Mouse (Mus musculus) midbrain, embryonic 12.5 days (tissue): ENCODE data around the gene Mid1. TPM values are rescaled to one million over a fixed set of nuclear protein-coding genes. Genes with fewer than 3 reads are reported as not detected.

Experiments
- ATAC-seq: fragments of 200-750 bp; cut with Nextera tagmentation; 2 replicates; pipeline ENCODE4 v1.8.0; 2017; ENCODE audit warnings: low read depth, moderate TSS enrichment, moderate library complexity; ENCODE audit not compliant: low FRiP score
- H3K27ac ChIP-seq: fragments of 300-500 bp; sonication (generic); replicated peaks from 2 replicates; pipeline ENCODE4 v1.5.1; 2016; ENCODE audit warnings: mild to moderate bottlenecking
- H3K27me3 ChIP-seq: fragments of 300-500 bp; sonication (generic); 2 replicates; pipeline ENCODE4 v1.6.1; 2016; ENCODE audit warnings: mild to moderate bottlenecking
- H3K36me3 ChIP-seq: fragments of 300-500 bp; sonication (generic); 2 replicates; pipeline ENCODE4 v1.6.1; 2016
- H3K4me1 ChIP-seq: fragments of 300-500 bp; sonication (generic); 2 replicates; pipeline ENCODE4 v1.6.1; 2016
- H3K4me2 ChIP-seq: fragments of 300-500 bp; sonication (generic); replicated peaks from 2 replicates; pipeline ENCODE4 v1.6.1; 2016; ENCODE audit warnings: mild to moderate bottlenecking, moderate library complexity
- H3K4me3 ChIP-seq: fragments of 300-500 bp; sonication (generic); 2 replicates; pipeline ENCODE4 v1.5.1; 2016; ENCODE audit warnings: mild to moderate bottlenecking
- H3K9ac ChIP-seq: fragments of 300-500 bp; sonication (generic); replicated peaks from 2 replicates; pipeline ENCODE4 v1.6.1; 2016; ENCODE audit warnings: mild to moderate bottlenecking, moderate library complexity
- H3K9me3 ChIP-seq: fragments of 300-500 bp; sonication (generic); 2 replicates; pipeline ENCODE4 v1.6.1; 2016; ENCODE audit warnings: mild to moderate bottlenecking
- WGBS: fragments of 180-500 bp; shearing (Covaris S2); methylation state at CpG from one replicate; pipeline ENCODE4 v1.1.7; 2016; 5-methylcytosine and 5-hydroxymethylcytosine counted together
- polyA plus RNA-seq: library from polyadenylated mRNA; unstranded; fragments of >200 nt; fragmentation: Nextera tagmentation; extraction: Ambion mirVana; gene quantifications from 2 replicates; pipeline ENCODE4 v1.2.1, GENCODE M21; 2016

Mid1 gene
- polyA plus RNA-seq, 1 experiment from 2014 or later, result 20.2 TPM

DNA sequence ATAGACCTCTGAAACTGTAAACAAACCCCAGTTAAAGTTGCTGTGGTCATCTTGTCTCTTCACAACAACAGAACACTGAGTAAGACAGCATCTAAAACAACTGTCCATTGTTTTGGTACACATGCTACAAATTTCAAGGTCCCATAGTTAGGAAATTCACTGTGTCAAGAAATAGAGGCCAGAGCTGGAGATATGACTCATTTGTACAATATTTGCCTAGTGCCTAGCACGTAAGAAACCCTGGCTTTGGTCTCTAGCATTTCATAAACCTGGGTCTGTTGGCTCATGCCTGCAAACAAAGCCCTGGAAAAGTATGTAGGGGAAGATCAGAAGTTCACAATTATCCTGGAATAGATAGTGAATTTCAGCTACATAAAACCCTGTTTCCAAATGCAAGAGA, 178.8 kb downstream of the Mid1 start:
- Histone ChIP-seq H3K9me3 (no peaks in the 10 kb centered on the region), H3K27ac (no peak overlapping the region), H3K27me3 (peaks cover 7% of the 10 kb centered on the region; the same call in 1 of the 2 replicates), H3K36me3 (no peaks in the 10 kb centered on the region), H3K4me2 (no peak overlapping the region), H3K4me3 (no peak overlapping the region), H3K9ac (no peak overlapping the region), H3K4me1 (no peaks in the 10 kb centered on the region)
- no peak for ATAC-seq
- WGBS, result 61% methylated on average over 1 of the region's 1 CpGs

DNA sequence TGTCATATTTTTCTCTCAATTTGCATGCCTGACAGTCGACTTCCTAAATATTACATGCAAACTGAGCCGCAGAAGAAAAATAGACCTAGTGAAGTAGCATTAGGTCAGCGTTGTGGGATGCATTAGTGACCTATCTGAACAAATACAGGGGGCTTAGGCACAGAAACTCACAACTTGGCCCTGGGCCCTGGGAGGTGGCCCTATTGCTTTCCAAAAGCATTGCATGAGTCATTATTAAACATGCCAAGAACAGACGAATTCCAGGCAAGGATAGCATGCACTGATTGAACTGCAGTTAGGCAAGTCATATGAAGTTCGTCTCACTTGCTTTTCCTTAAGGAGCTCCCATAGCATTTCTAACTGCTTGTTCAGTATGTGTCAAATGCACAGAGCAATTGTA, 183.2 kb downstream of the Mid1 start:
- Histone ChIP-seq H3K27ac (no peak overlapping the region), H3K4me3 (no peak overlapping the region), H3K9ac (no peak overlapping the region), H3K4me2 (no peak overlapping the region), H3K9me3 (no peaks in the 10 kb centered on the region), H3K36me3 (no peaks in the 10 kb centered on the region), H3K4me1 (no peaks in the 10 kb centered on the region), H3K27me3 (no peaks in the 10 kb centered on the region; the same call in 1 of the 2 replicates)
- 80% methylated on average over 5 of the region's 5 CpGs for WGBS
- ATAC-seq, result no peak

GRCm38 (mm10) chrX:169874475-169874874, 189.5 kb downstream of the Mid1 start:
- no peak for ATAC-seq
- Histone ChIP-seq H3K4me2 (no peak overlapping the region), H3K9ac (no peak overlapping the region), H3K4me1 (no peaks in the 10 kb centered on the region), H3K36me3 (no peaks in the 10 kb centered on the region), H3K27ac (no peak overlapping the region), H3K9me3 (no peaks in the 10 kb centered on the region), H3K4me3 (no peak overlapping the region), H3K27me3 (peaks cover 4% of the 10 kb centered on the region; the same call in 1 of the 2 replicates)
- WGBS, result 84% methylated on average over 1 of the region's 1 CpGs

- Histone ChIP-seq H3K4me1 (peaks cover 4% of the 10 kb centered on the region; the same call in 1 of the 2 replicates), H3K27me3 (peaks cover 4% of the 10 kb centered on the region; the same call in 1 of the 2 replicates), H3K9me3 (no peaks in the 10 kb centered on the region), H3K36me3 (no peaks in the 10 kb centered on the region), H3K4me2 (peak overlapping the region; percentile 57), H3K27ac (peak overlapping the region; percentile 90), H3K4me3 (peak overlapping the region; percentile 59), H3K9ac (peak overlapping the region; percentile 67)
- peak; percentile 93 for ATAC-seq
- 7% methylated on average over 36 of the region's 36 CpGs for WGBS
Measured at GRCm38 (mm10) chrX:169879481-169880362, 194.7 kb downstream of the Mid1 start.

DNA sequence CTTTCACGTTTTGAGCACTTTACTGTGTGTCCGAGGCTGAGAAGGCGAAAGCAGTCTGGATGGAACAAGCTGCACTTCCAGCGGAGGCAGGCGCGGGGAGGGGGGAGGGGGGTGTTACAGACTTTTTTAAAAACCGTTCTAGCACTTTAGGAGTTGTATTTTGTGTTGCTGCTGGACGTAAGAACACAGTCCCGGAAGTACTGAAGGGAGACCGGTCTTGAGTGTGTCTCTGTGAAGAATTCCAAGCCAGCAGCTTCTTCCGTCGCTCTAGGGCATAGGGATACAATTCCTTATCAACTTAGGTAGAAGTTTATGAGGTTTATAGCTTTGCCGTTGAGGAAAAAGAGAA, 195.3 kb downstream of the Mid1 start:
- ATAC-seq, result no peak
- Histone ChIP-seq H3K27ac (peak overlapping the region; percentile 90), H3K4me1 (peaks cover 4% of the 10 kb centered on the region; the same call in 1 of the 2 replicates), H3K27me3 (peaks cover 4% of the 10 kb centered on the region; the same call in 1 of the 2 replicates), H3K9me3 (no peaks in the 10 kb centered on the region), H3K36me3 (no peaks in the 10 kb centered on the region), H3K4me2 (peak overlapping the region; percentile 57), H3K9ac (peak overlapping the region; percentile 67), H3K4me3 (peak overlapping the region; percentile 59)
- 11% methylated on average over 13 of the region's 13 CpGs for WGBS

DNA sequence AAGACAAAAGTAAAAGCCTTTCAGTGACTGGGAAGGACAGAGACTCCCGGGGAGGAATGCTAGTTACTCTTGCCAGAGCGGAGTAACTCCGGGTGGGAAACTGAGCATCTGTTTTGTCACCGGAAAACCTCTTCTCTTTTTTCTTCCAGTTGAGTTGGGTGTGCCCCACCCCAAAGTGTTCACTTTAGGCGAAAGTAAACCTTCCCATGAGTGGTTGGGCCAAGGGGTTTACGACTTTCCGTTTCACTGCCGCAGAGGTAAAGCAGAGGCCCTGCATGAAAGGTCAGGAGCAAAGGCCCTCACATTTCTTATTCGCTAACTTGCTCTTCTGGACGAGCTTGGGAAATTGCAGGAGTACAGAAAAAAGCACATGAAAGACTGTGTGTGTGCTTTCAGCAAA, 195.8 kb downstream of the Mid1 start:
- peak overlapping the region; percentile 67 for H3K9ac ChIP-seq
- no peak for ATAC-seq
- H3K9me3 ChIP-seq, result no peaks in the 10 kb centered on the region
- peak overlapping the region; percentile 57 for H3K4me2 ChIP-seq
- H3K36me3 ChIP-seq, result no peaks in the 10 kb centered on the region
- H3K4me1 ChIP-seq, result peaks cover 4% of the 10 kb centered on the region; the same call in 1 of the 2 replicates
- WGBS, result 14% methylated on average over 10 of the region's 10 CpGs
- H3K4me3 ChIP-seq, result peak overlapping the region; percentile 59
- peak overlapping the region; percentile 90 for H3K27ac ChIP-seq
- peaks cover under 1% of the 10 kb centered on the region; the same call in 1 of the 2 replicates for H3K27me3 ChIP-seq

DNA sequence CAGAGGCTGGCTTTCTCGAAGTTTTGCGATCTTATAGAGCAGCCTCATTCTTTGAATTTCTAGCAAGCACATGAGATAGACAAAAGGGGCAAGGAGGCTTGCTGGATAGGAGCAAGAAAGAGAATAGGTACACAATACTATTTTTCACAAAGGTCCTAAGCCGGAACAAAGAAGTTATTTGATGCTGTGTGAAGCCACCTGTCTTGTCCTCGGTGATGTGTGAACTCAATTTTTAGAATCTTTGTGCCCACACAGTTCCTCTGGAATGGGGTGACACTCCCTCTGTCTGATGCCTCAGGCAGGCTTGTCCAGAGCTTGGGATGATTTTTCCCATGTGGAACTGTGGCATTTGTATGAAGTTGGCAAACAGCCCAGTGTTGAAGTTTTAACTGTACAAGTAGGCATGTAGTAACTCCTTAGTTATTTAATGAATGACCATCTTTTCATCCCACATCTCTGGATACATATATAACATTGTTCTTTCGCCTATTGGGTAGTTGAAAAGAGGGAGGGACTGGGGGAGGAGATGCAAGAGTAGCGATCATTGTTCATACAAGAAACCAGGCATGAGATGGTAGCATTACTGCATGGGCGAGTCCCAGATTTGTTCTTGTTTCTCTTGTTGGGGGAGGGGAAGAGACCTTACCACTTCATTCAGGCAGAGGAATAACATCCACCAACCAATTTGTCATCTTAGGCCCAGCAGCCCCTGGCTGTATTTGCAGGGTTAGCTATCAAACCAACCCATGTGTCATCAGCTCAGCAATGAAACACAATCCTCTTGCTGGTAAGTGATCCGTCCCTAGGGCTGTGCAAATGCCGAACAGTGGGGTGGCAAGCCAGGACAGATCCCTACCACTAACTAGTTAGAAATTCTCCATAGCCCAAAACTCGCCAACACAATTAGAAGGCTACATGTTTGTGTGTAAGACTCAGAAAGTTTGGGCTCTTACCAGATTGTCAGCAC, 196.5 kb downstream of the Mid1 start:
- no peaks in the 10 kb centered on the region for H3K36me3 ChIP-seq
- H3K9ac ChIP-seq, result peak overlapping the region; percentile 67
- 21% methylated on average over 10 of the region's 10 CpGs for WGBS
- H3K9me3 ChIP-seq, result no peaks in the 10 kb centered on the region
- peak overlapping the region; percentile 90 for H3K27ac ChIP-seq
- H3K4me2 ChIP-seq, result peak overlapping the region; percentile 57
- H3K27me3 ChIP-seq, result no peaks in the 10 kb centered on the region; the same call in 1 of the 2 replicates
- no peak for ATAC-seq
- peak overlapping the region; percentile 59 for H3K4me3 ChIP-seq
- peaks cover 4% of the 10 kb centered on the region; the same call in 1 of the 2 replicates for H3K4me1 ChIP-seq

DNA sequence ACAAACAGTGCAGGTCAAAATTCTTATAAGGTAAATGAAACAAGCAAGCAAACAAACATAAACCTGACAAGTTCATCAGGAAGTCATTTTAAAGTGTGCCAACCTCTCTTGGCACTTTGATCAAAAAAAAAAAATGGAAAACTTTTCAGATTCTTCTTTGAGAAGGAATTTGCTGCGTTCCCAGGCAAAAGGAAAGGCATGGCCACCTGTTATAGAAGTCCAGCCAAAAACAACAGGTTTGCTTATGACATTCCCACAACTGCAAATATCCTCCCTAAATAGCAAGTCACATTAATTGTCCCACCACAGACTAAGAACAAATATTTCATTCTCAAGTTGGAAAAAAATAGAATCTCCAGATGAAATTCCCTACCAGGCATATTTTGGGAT, 197.2 kb downstream of the Mid1 start:
- Histone ChIP-seq H3K27me3 (no peaks in the 10 kb centered on the region; the same call in 1 of the 2 replicates), H3K4me2 (peak overlapping the region; percentile 57), H3K9me3 (no peaks in the 10 kb centered on the region), H3K4me1 (peaks cover 4% of the 10 kb centered on the region; the same call in 1 of the 2 replicates), H3K4me3 (peak overlapping the region; percentile 59), H3K27ac (peak overlapping the region; percentile 90; the same call in 1 of the 2 replicates), H3K9ac (no peak overlapping the region), H3K36me3 (no peaks in the 10 kb centered on the region)
- WGBS, result 59% methylated on average over 1 of the region's 1 CpGs
- ATAC-seq, result no peak

DNA sequence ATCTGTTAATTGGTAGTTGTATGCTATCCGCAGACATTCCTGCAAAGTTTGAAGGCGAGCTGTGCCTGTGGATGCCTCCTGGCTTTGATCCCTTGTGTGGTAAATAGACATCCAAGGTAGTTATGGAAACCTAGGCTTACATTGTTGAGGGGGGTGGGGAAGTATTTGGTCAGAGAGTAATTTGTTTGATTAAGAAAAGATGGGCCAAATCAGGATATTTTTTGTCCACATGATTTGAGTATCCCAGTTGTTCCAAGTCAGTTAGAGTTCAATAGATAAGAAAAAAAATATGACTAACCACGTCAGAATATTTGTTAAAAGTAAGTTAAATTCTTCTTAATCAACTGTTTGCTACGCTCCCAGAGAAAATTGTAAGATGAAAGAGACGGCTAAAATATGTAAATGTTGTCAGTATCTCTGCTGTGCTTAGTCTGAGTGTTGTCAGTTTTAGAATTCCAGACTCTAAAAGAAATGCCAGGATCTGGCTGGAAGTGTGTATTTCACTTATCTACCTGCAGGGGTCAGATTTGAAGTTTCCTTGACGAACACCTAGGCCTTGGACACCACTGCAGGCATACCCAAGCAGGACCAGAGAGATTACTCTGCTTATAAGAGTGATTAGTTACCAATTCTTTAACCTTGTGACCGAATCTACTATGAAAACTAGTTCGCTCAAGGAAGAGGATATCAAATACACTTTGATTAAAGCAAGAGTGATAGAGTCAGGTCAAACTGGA, 198.7 kb downstream of the Mid1 start:
- Histone ChIP-seq H3K4me2 (peak overlapping the region; percentile 57), H3K4me1 (peaks cover 4% of the 10 kb centered on the region; the same call in 1 of the 2 replicates), H3K9me3 (no peaks in the 10 kb centered on the region), H3K27me3 (no peaks in the 10 kb centered on the region; the same call in 1 of the 2 replicates), H3K27ac (no peak overlapping the region), H3K9ac (no peak overlapping the region), H3K36me3 (no peaks in the 10 kb centered on the region), H3K4me3 (peak overlapping the region; percentile 17; the same call in 1 of the 2 replicates)
- no peak for ATAC-seq
- 35% methylated on average over 8 of the region's 8 CpGs for WGBS

DNA sequence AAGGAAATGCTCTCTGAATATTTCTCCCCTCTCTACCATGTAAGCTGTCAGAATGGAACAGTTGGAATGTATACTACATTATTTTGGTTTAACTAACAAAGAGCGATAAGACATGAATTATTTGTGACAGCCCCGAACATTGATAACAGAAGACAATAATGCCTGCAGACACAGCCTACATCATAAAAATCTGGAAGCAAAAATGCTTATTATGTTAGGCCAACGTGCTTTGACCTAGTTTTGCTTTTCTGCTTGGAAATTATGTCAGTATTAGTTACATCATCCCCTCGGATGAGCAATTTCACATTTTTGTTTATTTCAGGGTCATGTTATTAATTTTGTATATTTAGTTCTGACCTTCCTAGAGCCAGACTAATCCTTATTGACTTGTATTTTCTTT, 205.5 kb downstream of the Mid1 start:
- WGBS, result 71% methylated on average over 4 of the region's 4 CpGs
- no peak for ATAC-seq
- Histone ChIP-seq H3K4me3 (no peak overlapping the region), H3K4me1 (no peaks in the 10 kb centered on the region), H3K36me3 (no peaks in the 10 kb centered on the region), H3K4me2 (no peak overlapping the region), H3K9me3 (no peaks in the 10 kb centered on the region), H3K9ac (no peak overlapping the region), H3K27me3 (no peaks in the 10 kb centered on the region), H3K27ac (no peak overlapping the region)

GRCm38 (mm10) chrX:169892100-169892499, 207.1 kb downstream of the Mid1 start:
- Histone ChIP-seq H3K4me2 (no peak overlapping the region), H3K27me3 (no peaks in the 10 kb centered on the region), H3K4me1 (no peaks in the 10 kb centered on the region), H3K36me3 (no peaks in the 10 kb centered on the region), H3K9ac (no peak overlapping the region), H3K9me3 (no peaks in the 10 kb centered on the region), H3K27ac (no peak overlapping the region), H3K4me3 (no peak overlapping the region)
- ATAC-seq, result no peak
